Mouse (Mus musculus): ENCODE data around the gene Rsl1d1. TPM values are rescaled to one million over a fixed set of nuclear protein-coding genes. Genes with fewer than 3 reads are reported as not detected.

Gene Rsl1d1
- polyA plus RNA-seq, 1 experiment from 2014 or later, result 64.3 TPM

- DNase-seq (ENCODE audit: low spot score) (no peak), ATAC-seq (no peak)
- 49% methylated on average over 2 of the region's 2 CpGs for WGBS
- no peak for TF ChIP-seq CTCF (IDR thresholded peaks at IDR 0.05)
- no peak for TF ChIP-seq EP300 (IDR thresholded peaks at IDR 0.05)
- Histone ChIP-seq H3K9me3 (ENCODE audit: low read length) (no peaks in the 10 kb centered on the region), H3K4me1 (ENCODE audit: insufficient read depth, low read depth, low read length) (peaks cover 4% of the 10 kb centered on the region; the same call in 1 of the 2 replicates), H3K27me3 (replicated peaks; ENCODE audit: insufficient read depth, low read length) (no peaks in the 10 kb centered on the region), H3K36me3 (ENCODE audit: insufficient read depth, low read length) (no peaks in the 10 kb centered on the region), H3K4me3 (ENCODE audit: low read depth, low read length) (no peak overlapping the region), H3K4me2 (replicated peaks; ENCODE audit: low read depth, low read length) (no peak overlapping the region; the same call in 1 of the 2 replicates), H3K9ac (replicated peaks; ENCODE audit: low read depth) (no peak overlapping the region), H3K27ac (ENCODE audit: low read length) (no peak overlapping the region)
These were observed 25.7 kb downstream of the Rsl1d1 start for GRCm38 (mm10) chr16:11177404-11177803.

- Histone ChIP-seq H3K4me2 (replicated peaks; ENCODE audit: low read depth, low read length) (peak overlapping the region; percentile 54), H3K9ac (replicated peaks; ENCODE audit: low read depth) (peak overlapping the region; percentile 32; the same call in 1 of the 2 replicates), H3K9me3 (ENCODE audit: low read length) (no peaks in the 10 kb centered on the region), H3K27me3 (replicated peaks; ENCODE audit: insufficient read depth, low read length) (no peaks in the 10 kb centered on the region), H3K4me3 (ENCODE audit: low read depth, low read length) (peak overlapping the region; percentile 98), H3K27ac (ENCODE audit: low read length) (peak overlapping the region; percentile 95), H3K36me3 (ENCODE audit: insufficient read depth, low read length) (no peaks in the 10 kb centered on the region), H3K4me1 (ENCODE audit: insufficient read depth, low read depth, low read length) (peaks cover 4% of the 10 kb centered on the region; the same call in 1 of the 2 replicates)
- no peak for ATAC-seq
- DNase-seq (ENCODE audit: low spot score), result no peak
- WGBS, result 3% methylated on average over 4 of the region's 4 CpGs
- TF ChIP-seq CTCF (IDR thresholded peaks at IDR 0.05) (no peak), EP300 (IDR thresholded peaks at IDR 0.05) (no peak)
These were observed 26.3 kb downstream of the Rsl1d1 start for GRCm38 (mm10) chr16:11176884-11177244.

- Histone ChIP-seq H3K9me3 (ENCODE audit: low read length) (no peaks in the 10 kb centered on the region), H3K4me3 (ENCODE audit: low read depth, low read length) (peak within 1 kb of the TSS; percentile 98), H3K27ac (ENCODE audit: low read length) (peak within 1 kb of the TSS; percentile 95), H3K27me3 (replicated peaks; ENCODE audit: insufficient read depth, low read length) (no peaks in the 10 kb centered on the region), H3K4me1 (ENCODE audit: insufficient read depth, low read depth, low read length) (peaks cover 4% of the 10 kb centered on the region; the same call in 1 of the 2 replicates), H3K9ac (replicated peaks; ENCODE audit: low read depth) (peak within 1 kb of the TSS; percentile 81), H3K36me3 (ENCODE audit: insufficient read depth, low read length) (no peaks in the 10 kb centered on the region), H3K4me2 (replicated peaks; ENCODE audit: low read depth, low read length) (peak within 1 kb of the TSS; percentile 54)
- peak; percentile 93 for ATAC-seq
- no peak for TF ChIP-seq EP300 (IDR thresholded peaks at IDR 0.05)
- TF ChIP-seq CTCF (IDR thresholded peaks at IDR 0.05), result peak; percentile 82
- under 1% methylated on average over 44 of the region's 57 CpGs for WGBS
- DNase-seq (ENCODE audit: low spot score), result peak; percentile 95
These were observed 26.8 kb downstream of the Rsl1d1 start, which contains the start of gene Zc3h7a for GRCm38 (mm10) chr16:11176208-11176883. Zc3h7a (minus strand) TSS chr16:11176393.

- Histone ChIP-seq H3K27ac (ENCODE audit: low read length) (peak overlapping the region; percentile 95), H3K27me3 (replicated peaks; ENCODE audit: insufficient read depth, low read length) (no peaks in the 10 kb centered on the region), H3K9me3 (ENCODE audit: low read length) (no peaks in the 10 kb centered on the region), H3K4me3 (ENCODE audit: low read depth, low read length) (peak overlapping the region; percentile 98), H3K4me2 (replicated peaks; ENCODE audit: low read depth, low read length) (peak overlapping the region; percentile 54), H3K9ac (replicated peaks; ENCODE audit: low read depth) (peak overlapping the region; percentile 81), H3K4me1 (ENCODE audit: insufficient read depth, low read depth, low read length) (peaks cover 4% of the 10 kb centered on the region; the same call in 1 of the 2 replicates), H3K36me3 (ENCODE audit: insufficient read depth, low read length) (no peaks in the 10 kb centered on the region)
- under 1% methylated on average over 58 of the region's 72 CpGs for WGBS
- ATAC-seq, result peak; percentile 70
- TF ChIP-seq EP300 (IDR thresholded peaks at IDR 0.05) (0 out of 2 replicates have a peak, but pooled peaks have one; percentile 5), CTCF (IDR thresholded peaks at IDR 0.05) (no peak)
- DNase-seq (ENCODE audit: low spot score), result peak; percentile 88
These were observed 27.5 kb downstream of the Rsl1d1 start for GRCm38 (mm10) chr16:11175489-11176207.

GRCm38 (mm10) chr16:11175100-11175488, 28.0 kb downstream of the Rsl1d1 start:
- H3K27me3 ChIP-seq (replicated peaks; ENCODE audit: insufficient read depth, low read length), result no peaks in the 10 kb centered on the region
- H3K4me1 ChIP-seq (ENCODE audit: insufficient read depth, low read depth, low read length), result peaks cover 4% of the 10 kb centered on the region; the same call in 1 of the 2 replicates
- DNase-seq (ENCODE audit: low spot score) (no peak), ATAC-seq (no peak)
- WGBS, result 5% methylated on average over 9 of the region's 9 CpGs
- H3K9me3 ChIP-seq (ENCODE audit: low read length), result no peaks in the 10 kb centered on the region
- H3K9ac ChIP-seq (replicated peaks; ENCODE audit: low read depth), result peak overlapping the region; percentile 81; the same call in 1 of the 2 replicates
- H3K27ac ChIP-seq (ENCODE audit: low read length), result peak overlapping the region; percentile 95
- peak overlapping the region; percentile 54 for H3K4me2 ChIP-seq (replicated peaks; ENCODE audit: low read depth, low read length)
- peak overlapping the region; percentile 98 for H3K4me3 ChIP-seq (ENCODE audit: low read depth, low read length)
- no peaks in the 10 kb centered on the region for H3K36me3 ChIP-seq (ENCODE audit: insufficient read depth, low read length)
- TF ChIP-seq EP300 (IDR thresholded peaks at IDR 0.05), result no peak; the same call in 1 of the 2 replicates
- no peak for TF ChIP-seq CTCF (IDR thresholded peaks at IDR 0.05)

GRCm38 (mm10) chr16:11174671-11175081, 28.5 kb downstream of the Rsl1d1 start:
- H3K9me3 ChIP-seq (ENCODE audit: low read length), result no peaks in the 10 kb centered on the region
- TF ChIP-seq EP300 (IDR thresholded peaks at IDR 0.05), result no peak
- TF ChIP-seq CTCF (IDR thresholded peaks at IDR 0.05), result peak; percentile 73
- H3K27me3 ChIP-seq (replicated peaks; ENCODE audit: insufficient read depth, low read length), result no peaks in the 10 kb centered on the region
- H3K4me3 ChIP-seq (ENCODE audit: low read depth, low read length), result peak overlapping the region; percentile 98
- ATAC-seq (no peak), DNase-seq (ENCODE audit: low spot score) (peak; percentile 82)
- no peaks in the 10 kb centered on the region for H3K36me3 ChIP-seq (ENCODE audit: insufficient read depth, low read length)
- peak overlapping the region; percentile 95 for H3K27ac ChIP-seq (ENCODE audit: low read length)
- WGBS, result 9% methylated on average over 10 of the region's 10 CpGs
- 0 out of 2 replicates have a peak overlapping the region, but pooled peaks have one; percentile 81 for H3K9ac ChIP-seq (replicated peaks; ENCODE audit: low read depth)
- H3K4me2 ChIP-seq (replicated peaks; ENCODE audit: low read depth, low read length), result peak overlapping the region; percentile 54
- H3K4me1 ChIP-seq (ENCODE audit: insufficient read depth, low read depth, low read length), result peaks cover 4% of the 10 kb centered on the region; the same call in 1 of the 2 replicates

All from lung, postnatal 0 days (tissue).